In genomic region chr15:56077838-56078567, GRCm38 (mm10) we compare ENCODE assay signal across 9 mouse cellular contexts.
DNase-seq lines count a peak whose midpoint lies in the region; ATAC-seq and TF ChIP-seq lines count a peak whose summit lies in the region.
"Had no signal": no experiment of that assay in that cellular context is flagged by ENCODE, and none has a peak within 500 bp of the region (broad histone marks: within the 10 kb centered on the region; RNA-seq: fewer than 3 reads in every experiment).

No protein-coding gene starts in this region.

- H3K4me1 ChIP-seq in lung, embryonic 14.5 days (ENCODE audit: insufficient read depth), result no peaks in the 10 kb centered on the region
- H3K4me1 ChIP-seq in lung, adult 2 months (ENCODE audit: control insufficient read depth, insufficient read depth, low read length), result no peaks in the 10 kb centered on the region
- H3K4me1 ChIP-seq in forebrain, embryonic 15.5 days, result peaks cover 8% of the 10 kb centered on the region
- peaks cover 17% of the 10 kb centered on the region for H3K4me1 ChIP-seq in limb, embryonic 11.5 days (ENCODE audit: control insufficient read depth, insufficient read depth, low read length)
- H3K4me1 ChIP-seq: liver, embryonic 13.5 days had no signal

- no peak for TF ChIP-seq POLR2A in lung, adult 2 months (IDR thresholded peaks at IDR 0.05; ENCODE audit: borderline replicate concordance, extremely low read depth, low read depth, low read length)

- no peaks in the 10 kb centered on the region for H3K9me3 ChIP-seq in lung, embryonic 14.5 days (ENCODE audit: low read depth, low read length)
- no peaks in the 10 kb centered on the region for H3K9me3 ChIP-seq in forebrain, embryonic 15.5 days
- H3K9me3 ChIP-seq in limb, embryonic 11.5 days (ENCODE audit: control insufficient read depth, low read length), result no peaks in the 10 kb centered on the region
- H3K9me3 ChIP-seq: liver, embryonic 13.5 days had no signal

- no peaks in the 10 kb centered on the region for H3K36me3 ChIP-seq in lung, embryonic 14.5 days (ENCODE audit: insufficient read depth)
- H3K36me3 ChIP-seq in forebrain, embryonic 15.5 days, result no peaks in the 10 kb centered on the region
- H3K36me3 ChIP-seq in limb, embryonic 11.5 days (ENCODE audit: control insufficient read depth, insufficient read depth, low read length), result no peaks in the 10 kb centered on the region
- H3K36me3 ChIP-seq: liver, embryonic 13.5 days had no signal

- H3K9ac ChIP-seq in lung, embryonic 14.5 days, result no peak overlapping the region
- H3K9ac ChIP-seq in forebrain, embryonic 15.5 days (replicated peaks), result no peak overlapping the region
- peak overlapping the region; percentile 40 for H3K9ac ChIP-seq in limb, embryonic 11.5 days (ENCODE audit: low read length)
- H3K9ac ChIP-seq: liver, embryonic 13.5 days had no signal

- H3K4me2 ChIP-seq in lung, embryonic 14.5 days, result no peak overlapping the region
- peak overlapping the region; percentile 32 for H3K4me2 ChIP-seq in forebrain, embryonic 15.5 days (replicated peaks)
- H3K4me2 ChIP-seq in limb, embryonic 11.5 days (ENCODE audit: low read depth, severe bottlenecking), result no peak overlapping the region
- H3K4me2 ChIP-seq: liver, embryonic 13.5 days had no signal

- peak; percentile 60 for DNase-seq in lung, embryonic 14.5 days
- no peak for DNase-seq in lung, adult 2 months
- peak; percentile 72 for DNase-seq in limb, embryonic 11.5 days (ENCODE audit: low spot score)
- peak; percentile 26 for DNase-seq in skeletal muscle tissue, adult 2 months (ENCODE audit: low read depth, low spot score)
- no peak for DNase-seq in layer of hippocampus, adult 9-11 months
- DNase-seq in ovary, adult 18-20 months (ENCODE audit: low spot score), result no peak
- DNase-seq in liver, result no peak
- DNase-seq: liver, embryonic 13.5 days had no signal

- H3K4me3 ChIP-seq in lung, embryonic 14.5 days (ENCODE audit: low read depth, low read length), result no peak overlapping the region
- no peak overlapping the region for H3K4me3 ChIP-seq in lung, adult 2 months (replicated peaks; ENCODE audit: extremely low read depth, low read depth, low read length)
- H3K4me3 ChIP-seq in forebrain, embryonic 15.5 days, result peak overlapping the region; percentile 9
- no peak overlapping the region for H3K4me3 ChIP-seq in limb, embryonic 11.5 days (ENCODE audit: low read depth, low read length)
- H3K4me3 ChIP-seq: liver, embryonic 13.5 days had no signal

- no peak for TF ChIP-seq CTCF in lung, embryonic 14.5 days (IDR thresholded peaks at IDR 0.05; ENCODE audit: low read depth)
- TF ChIP-seq CTCF in lung, adult 2 months (IDR thresholded peaks at IDR 0.05; ENCODE audit: insufficient read depth, low read length), result no peak

- no peaks in the 10 kb centered on the region for H3K27me3 ChIP-seq in lung, embryonic 14.5 days (ENCODE audit: insufficient read depth, low read length)
- H3K27me3 ChIP-seq in forebrain, embryonic 15.5 days, result no peaks in the 10 kb centered on the region
- no peaks in the 10 kb centered on the region for H3K27me3 ChIP-seq in limb, embryonic 11.5 days (ENCODE audit: control insufficient read depth, insufficient read depth, low read length)
- H3K27me3 ChIP-seq: liver, embryonic 13.5 days had no signal

- no peak overlapping the region for H3K27ac ChIP-seq in lung, embryonic 14.5 days (ENCODE audit: low read depth)
- no peak overlapping the region for H3K27ac ChIP-seq in forebrain, embryonic 15.5 days (replicated peaks)
- peak overlapping the region; percentile 60 for H3K27ac ChIP-seq in limb, embryonic 11.5 days (replicated peaks; ENCODE audit: low read depth, low read length)
- H3K27ac ChIP-seq: liver, embryonic 13.5 days had no signal

- ATAC-seq in lung, embryonic 14.5 days (ENCODE audit: insufficient read depth), result no peak
- ATAC-seq in forebrain, embryonic 15.5 days (replicated peaks), result peak; percentile 86
- ATAC-seq in limb, embryonic 11.5 days (ENCODE audit: insufficient number of reproducible peaks, low FRiP score, low TSS enrichment, low read depth), result peak; percentile 85

- 65% methylated on average over 11 of the region's 11 CpGs for WGBS in lung, embryonic 14.5 days
- WGBS in lung, adult 2 months, result 72% methylated on average over 11 of the region's 11 CpGs
- WGBS in forebrain, embryonic 15.5 days, result 22% methylated on average over 11 of the region's 11 CpGs
- 42% methylated on average over 11 of the region's 11 CpGs for whole genome bisulfite sequencing in limb, embryonic 11.5 days

Comparison
In these comparisons a context has a peak if more than half of its experiments do, and no peak if none do; other contexts are left out.
1. DNase-seq: peak in lung, embryonic 14.5 days (single experiment), limb, embryonic 11.5 days (single experiment) and skeletal muscle tissue, adult 2 months (single experiment); none in lung, adult 2 months (single experiment), layer of hippocampus, adult 9-11 months (single experiment), ovary, adult 18-20 months (single experiment) and liver (single experiment).